Mouse (Mus musculus): ENCODE measurements around the gene Susd6. TPM values are rescaled to one million over a fixed set of nuclear protein-coding genes. Genes with fewer than 3 reads are reported as not detected.
A peak's percentile ranks its signal among the peaks of the same experiment; 100 is the strongest.

The Susd6 gene
- polyA plus RNA-seq (2014; fragmentation: Nextera tagmentation; extraction: Ambion mirVana): 11.6 and 13.6 TPM in 2 replicates

GRCm38 (mm10) chr12:80789849-80790694 is at the start of gene Susd6:
Gene Susd6 (plus strand): TSS chr12:80790510.
- Histone ChIP-seq H3K27me3 (ENCODE audit: control insufficient read depth, insufficient read depth, low read length) (no peaks in the 10 kb centered on the region), H3K4me3 (ENCODE audit: low read depth, low read length) (peak within 1 kb of the TSS; percentile 70), H3K4me2 (ENCODE audit: low read depth, low read length) (peak within 1 kb of the TSS; percentile 46), H3K4me1 (ENCODE audit: control insufficient read depth, insufficient read depth, low read length) (peaks cover 11% of the 10 kb centered on the region), H3K27ac (ENCODE audit: low read depth, low read length) (peak within 1 kb of the TSS; percentile 95), H3K36me3 (ENCODE audit: control insufficient read depth, insufficient read depth, low read length) (no peaks in the 10 kb centered on the region), H3K9ac (replicated peaks; ENCODE audit: low read depth, low read length) (peak within 1 kb of the TSS; percentile 77), H3K9me3 (ENCODE audit: control insufficient read depth, low read length) (no peaks in the 10 kb centered on the region)
- ATAC-seq (ENCODE audit: low read depth): peak; percentile 98
- 3% methylated on average over 40 of the region's 56 CpGs for WGBS

- Histone ChIP-seq H3K4me2 (ENCODE audit: low read depth, low read length) (no peak overlapping the region), H3K9me3 (ENCODE audit: control insufficient read depth, low read length) (no peaks in the 10 kb centered on the region), H3K27ac (ENCODE audit: low read depth, low read length) (no peak overlapping the region), H3K27me3 (ENCODE audit: control insufficient read depth, insufficient read depth, low read length) (no peaks in the 10 kb centered on the region), H3K36me3 (ENCODE audit: control insufficient read depth, insufficient read depth, low read length) (no peaks in the 10 kb centered on the region), H3K9ac (replicated peaks; ENCODE audit: low read depth, low read length) (no peak overlapping the region), H3K4me1 (ENCODE audit: control insufficient read depth, insufficient read depth, low read length) (peaks cover 9% of the 10 kb centered on the region; the same call in 1 of the 2 replicates), H3K4me3 (ENCODE audit: low read depth, low read length) (no peak overlapping the region)
- WGBS: 79% methylated on average over 1 of the region's 1 CpGs
- no peak for ATAC-seq (ENCODE audit: low read depth)
Measured at GRCm38 (mm10) chr12:80744614-80745013, 45.7 kb upstream of the Susd6 start.

DNA sequence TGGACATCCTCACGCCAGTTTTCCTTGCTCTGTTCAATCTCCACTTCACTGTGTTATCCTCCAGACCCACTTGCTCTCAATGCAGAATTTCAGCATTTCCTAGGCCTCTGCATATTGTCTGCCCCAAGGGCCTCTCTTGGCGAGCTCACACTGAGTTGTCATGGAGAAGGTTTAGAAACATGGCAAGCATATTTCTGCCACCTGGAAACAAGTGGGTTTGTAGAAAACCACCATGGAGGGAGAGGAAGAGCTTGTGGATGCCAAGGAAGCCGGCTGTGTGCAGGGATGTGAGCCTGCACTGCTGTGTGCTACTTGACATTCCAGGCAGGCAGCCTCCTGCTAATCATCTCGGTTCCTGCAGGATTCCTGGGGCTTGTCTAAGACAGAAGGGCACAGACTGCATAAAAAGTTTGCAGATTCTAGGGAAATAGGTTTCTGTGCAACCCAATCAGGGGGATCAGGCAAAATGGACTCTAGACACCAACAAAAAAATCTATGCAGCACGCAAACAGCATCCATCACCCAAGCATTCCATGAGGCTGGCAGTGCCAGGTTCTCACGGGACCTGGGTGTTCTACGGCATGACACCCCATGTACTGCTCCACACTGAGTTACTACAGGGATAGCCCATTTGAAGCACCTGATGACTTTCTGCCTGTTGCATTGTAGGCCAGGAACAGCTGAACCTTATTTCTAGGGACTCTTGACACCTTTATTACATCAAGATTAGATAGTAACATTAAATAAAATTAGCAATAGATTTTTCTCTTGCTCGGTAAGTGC is 44.1 kb upstream of the Susd6 start:
- H3K9me3 ChIP-seq (ENCODE audit: control insufficient read depth, low read length): no peaks in the 10 kb centered on the region
- peak overlapping the region; percentile 55 for H3K27ac ChIP-seq (ENCODE audit: low read depth, low read length)
- 44% methylated on average over 8 of the region's 8 CpGs for WGBS
- no peak overlapping the region for H3K4me2 ChIP-seq (ENCODE audit: low read depth, low read length)
- no peaks in the 10 kb centered on the region for H3K27me3 ChIP-seq (ENCODE audit: control insufficient read depth, insufficient read depth, low read length)
- peaks cover 9% of the 10 kb centered on the region; the same call in 1 of the 2 replicates for H3K4me1 ChIP-seq (ENCODE audit: control insufficient read depth, insufficient read depth, low read length)
- no peak overlapping the region for H3K4me3 ChIP-seq (ENCODE audit: low read depth, low read length)
- no peaks in the 10 kb centered on the region for H3K36me3 ChIP-seq (ENCODE audit: control insufficient read depth, insufficient read depth, low read length)
- no peak overlapping the region for H3K9ac ChIP-seq (replicated peaks; ENCODE audit: low read depth, low read length)
- ATAC-seq (ENCODE audit: low read depth): no peak; the same call in 1 of the 2 replicates

DNA sequence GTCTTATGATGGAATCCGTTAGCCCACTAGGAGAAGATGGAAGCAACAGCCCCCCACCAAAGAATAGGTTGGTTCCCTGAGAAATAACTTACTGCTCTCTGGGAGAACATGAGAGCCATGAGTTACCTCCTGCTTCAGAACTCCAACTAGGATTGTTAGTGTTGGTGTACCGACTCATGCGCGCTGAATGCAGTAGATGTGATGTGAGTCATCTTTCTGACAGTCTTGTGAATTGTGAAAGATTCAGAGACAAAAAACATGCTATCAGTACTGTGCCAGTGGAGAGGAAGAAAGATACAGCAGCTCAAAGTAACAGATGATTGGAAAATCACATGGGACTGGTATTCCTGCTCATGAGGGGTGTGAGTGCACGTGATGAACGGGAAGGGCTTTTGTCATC is 38.8 kb upstream of the Susd6 start:
- ATAC-seq (ENCODE audit: low read depth): no peak
- 89% methylated on average over 6 of the region's 6 CpGs for WGBS
- Histone ChIP-seq H3K4me1 (ENCODE audit: control insufficient read depth, insufficient read depth, low read length) (0 out of 2 replicates have a peak, but pooled peaks cover under 1% of the 10 kb centered on the region), H3K4me2 (ENCODE audit: low read depth, low read length) (no peak overlapping the region), H3K4me3 (ENCODE audit: low read depth, low read length) (no peak overlapping the region), H3K9ac (replicated peaks; ENCODE audit: low read depth, low read length) (no peak overlapping the region), H3K27me3 (ENCODE audit: control insufficient read depth, insufficient read depth, low read length) (no peaks in the 10 kb centered on the region), H3K36me3 (ENCODE audit: control insufficient read depth, insufficient read depth, low read length) (peaks cover 15% of the 10 kb centered on the region; the same call in 1 of the 2 replicates), H3K9me3 (ENCODE audit: control insufficient read depth, low read length) (no peaks in the 10 kb centered on the region), H3K27ac (ENCODE audit: low read depth, low read length) (no peak overlapping the region)

- peak; percentile 70 for ATAC-seq (ENCODE audit: low read depth)
- H3K36me3 ChIP-seq (ENCODE audit: control insufficient read depth, insufficient read depth, low read length): peaks cover 31% of the 10 kb centered on the region; the same call in 1 of the 2 replicates
- H3K4me2 ChIP-seq (ENCODE audit: low read depth, low read length): peak overlapping the region; percentile 62
- 2% methylated on average over 107 of the region's 122 CpGs for WGBS
- H3K9me3 ChIP-seq (ENCODE audit: control insufficient read depth, low read length): no peaks in the 10 kb centered on the region
- H3K27ac ChIP-seq (ENCODE audit: low read depth, low read length): peak overlapping the region; percentile 96
- H3K27me3 ChIP-seq (ENCODE audit: control insufficient read depth, insufficient read depth, low read length): no peaks in the 10 kb centered on the region
- H3K4me3 ChIP-seq (ENCODE audit: low read depth, low read length): peak overlapping the region; percentile 66
- peak overlapping the region; percentile 90 for H3K9ac ChIP-seq (replicated peaks; ENCODE audit: low read depth, low read length)
- H3K4me1 ChIP-seq (ENCODE audit: control insufficient read depth, insufficient read depth, low read length): peaks cover 26% of the 10 kb centered on the region
Measured at GRCm38 (mm10) chr12:80757751-80758558, 32.4 kb upstream of the Susd6 start.

DNA sequence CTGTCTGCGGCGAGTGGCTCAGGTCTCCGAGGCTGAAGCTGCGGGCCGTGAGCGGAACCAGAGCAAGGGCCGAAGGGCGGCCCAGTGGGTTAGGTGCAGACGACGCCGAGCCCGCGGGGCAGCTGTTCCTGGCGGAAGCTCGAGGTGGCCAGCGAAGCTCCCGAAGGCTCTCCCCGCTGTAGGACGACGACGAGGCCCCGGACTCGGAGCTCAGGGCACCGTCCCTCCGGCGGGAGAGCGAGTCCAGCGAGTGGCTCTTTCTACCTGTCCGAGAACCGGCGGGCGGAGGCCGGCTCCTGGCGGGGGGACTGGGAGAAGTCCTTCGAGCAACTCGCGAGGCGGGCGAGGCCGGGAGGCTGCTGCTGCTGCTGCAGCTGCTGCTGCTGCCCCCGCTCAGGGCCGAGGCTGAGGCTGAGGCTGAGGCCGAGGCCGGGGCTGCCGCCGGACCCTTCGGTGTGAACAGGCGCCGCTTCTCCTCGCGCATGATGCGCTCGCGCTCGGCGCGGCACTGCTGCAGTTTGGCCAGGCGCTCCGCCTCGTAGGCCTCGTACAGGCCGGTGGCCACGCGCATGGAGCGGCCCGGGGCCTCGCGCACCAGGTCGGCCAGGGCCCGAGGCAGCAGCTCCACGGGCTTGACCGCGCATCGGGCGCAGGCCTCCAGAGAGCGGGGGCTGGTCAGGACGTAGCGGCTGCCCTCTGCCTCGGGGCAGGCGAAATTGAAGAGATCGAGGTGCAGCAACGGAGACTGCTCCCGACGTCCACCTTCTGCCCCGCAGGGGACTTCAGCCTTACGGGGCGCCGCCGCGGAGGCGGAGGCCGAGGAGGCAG is 31.5 kb upstream of the Susd6 start:
- Histone ChIP-seq H3K27me3 (ENCODE audit: control insufficient read depth, insufficient read depth, low read length) (no peaks in the 10 kb centered on the region), H3K4me2 (ENCODE audit: low read depth, low read length) (peak overlapping the region; percentile 62), H3K9me3 (ENCODE audit: control insufficient read depth, low read length) (no peaks in the 10 kb centered on the region), H3K9ac (replicated peaks; ENCODE audit: low read depth, low read length) (peak overlapping the region; percentile 90), H3K4me1 (ENCODE audit: control insufficient read depth, insufficient read depth, low read length) (peaks cover 26% of the 10 kb centered on the region), H3K27ac (ENCODE audit: low read depth, low read length) (peak overlapping the region; percentile 96), H3K36me3 (ENCODE audit: control insufficient read depth, insufficient read depth, low read length) (peaks cover 31% of the 10 kb centered on the region; the same call in 1 of the 2 replicates), H3K4me3 (ENCODE audit: low read depth, low read length) (peak overlapping the region; percentile 66)
- ATAC-seq (ENCODE audit: low read depth): no peak; the same call in 1 of the 2 replicates
- 10% methylated on average over 90 of the region's 92 CpGs for WGBS

GRCm38 (mm10) chr12:80759387-80759712 is 31.0 kb upstream of the Susd6 start:
- Histone ChIP-seq H3K36me3 (ENCODE audit: control insufficient read depth, insufficient read depth, low read length) (peaks cover 29% of the 10 kb centered on the region; the same call in 1 of the 2 replicates), H3K4me3 (ENCODE audit: low read depth, low read length) (peak overlapping the region; percentile 66), H3K4me1 (ENCODE audit: control insufficient read depth, insufficient read depth, low read length) (peaks cover 26% of the 10 kb centered on the region), H3K27me3 (ENCODE audit: control insufficient read depth, insufficient read depth, low read length) (no peaks in the 10 kb centered on the region), H3K4me2 (ENCODE audit: low read depth, low read length) (peak overlapping the region; percentile 62), H3K9me3 (ENCODE audit: control insufficient read depth, low read length) (no peaks in the 10 kb centered on the region), H3K27ac (ENCODE audit: low read depth, low read length) (peak overlapping the region; percentile 96), H3K9ac (replicated peaks; ENCODE audit: low read depth, low read length) (peak overlapping the region; percentile 90)
- 1% methylated on average over 9 of the region's 13 CpGs for WGBS
- 0 out of 2 replicates have a peak, but pooled peaks have one; percentile 3 for ATAC-seq (ENCODE audit: low read depth)

All from neural tube, embryonic 14.5 days (tissue).